Mouse (Mus musculus) forebrain, embryonic 13.5 days (tissue): ENCODE measurements around the gene Zbtb11. TPM values are rescaled to one million over a fixed set of nuclear protein-coding genes. Genes with fewer than 3 reads are reported as not detected.
A peak's percentile ranks its signal among the peaks of the same experiment; 100 is the strongest.
"Not testable (repeated sequence)": the region's sequence is repeated elsewhere in the genome, so short reads cannot be mapped to it uniquely, and the experiment has no call there.

Experiments used
- ATAC-seq: fragments of 200-750 bp; cut with Nextera tagmentation; 2 replicates; pipeline ENCODE4 v1.8.0; 2017
- H3K27ac ChIP-seq: fragments of 300-500 bp; sonication (generic); 2 replicates; pipeline ENCODE4 v1.5.1; 2015; ENCODE audit warnings: inconsistent platforms, mild to moderate bottlenecking, moderate library complexity
- H3K27me3 ChIP-seq: fragments of 300-500 bp; sonication (generic); 2 replicates; pipeline ENCODE4 v1.6.1; 2015; ENCODE audit warnings: mild to moderate bottlenecking, inconsistent platforms
- H3K36me3 ChIP-seq: fragments of 300-500 bp; sonication (generic); 2 replicates; pipeline ENCODE4 v1.6.1; 2015; ENCODE audit warnings: mild to moderate bottlenecking, inconsistent platforms; ENCODE audit not compliant: poor library complexity, severe bottlenecking
- H3K4me1 ChIP-seq: fragments of 300-500 bp; sonication (generic); 2 replicates; pipeline ENCODE4 v1.6.1; 2015; ENCODE audit warnings: inconsistent platforms
- H3K4me2 ChIP-seq: fragments of 300-500 bp; sonication (generic); 2 replicates; pipeline ENCODE4 v1.6.1; 2015; ENCODE audit warnings: inconsistent platforms, mild to moderate bottlenecking, moderate library complexity
- H3K4me3 ChIP-seq: fragments of 300-500 bp; sonication (generic); 2 replicates; pipeline ENCODE4 v1.5.1; 2015; ENCODE audit warnings: mild to moderate bottlenecking, inconsistent platforms
- H3K9ac ChIP-seq: fragments of 300-500 bp; sonication (generic); 2 replicates; pipeline ENCODE4 v1.6.1; 2015; ENCODE audit warnings: mild to moderate bottlenecking, inconsistent platforms
- H3K9me3 ChIP-seq: fragments of 300-500 bp; sonication (generic); replicated peaks from 2 replicates; pipeline ENCODE4 v1.6.1; 2016; ENCODE audit warnings: inconsistent platforms
- WGBS: fragments of 180-500 bp; shearing (Covaris S2); methylation state at CpG from one replicate; pipeline ENCODE4 v1.1.7; 2015; 5-methylcytosine and 5-hydroxymethylcytosine counted together
- polyA plus RNA-seq: library from polyadenylated mRNA; unstranded; fragments of >200 nt; fragmentation: Nextera tagmentation; extraction: Ambion mirVana; gene quantifications from 2 replicates; pipeline ENCODE4 v1.2.1, GENCODE M21; 2015

Zbtb11 gene
- polyA plus RNA-seq, 1 experiment from 2014 or later, result 18.9 TPM

- no peaks in the 10 kb centered on the region for H3K36me3 ChIP-seq
- no peaks in the 10 kb centered on the region for H3K27me3 ChIP-seq
- H3K4me1 ChIP-seq, result no peaks in the 10 kb centered on the region
- H3K27ac ChIP-seq, result no peak overlapping the region
- no peaks in the 10 kb centered on the region for H3K9me3 ChIP-seq
- peak; percentile 87 for ATAC-seq
- no peak overlapping the region for H3K4me3 ChIP-seq
- H3K9ac ChIP-seq, result no peak overlapping the region
- H3K4me2 ChIP-seq, result no peak overlapping the region
- 42% methylated on average over 19 of the region's 19 CpGs for WGBS
These were observed 22.6 kb upstream of the Zbtb11 start for GRCm38 (mm10) chr16:55950946-55951678.

GRCm38 (mm10) chr16:55951679-55952327, 21.9 kb upstream of the Zbtb11 start:
- no peaks in the 10 kb centered on the region for H3K4me1 ChIP-seq
- H3K36me3 ChIP-seq, result no peaks in the 10 kb centered on the region
- H3K4me3 ChIP-seq, result no peak overlapping the region
- ATAC-seq, result peak; percentile 50; the same call in 1 of the 2 replicates
- no peaks in the 10 kb centered on the region for H3K9me3 ChIP-seq
- no peaks in the 10 kb centered on the region for H3K27me3 ChIP-seq
- no peak overlapping the region for H3K4me2 ChIP-seq
- no peak overlapping the region for H3K27ac ChIP-seq
- H3K9ac ChIP-seq, result no peak overlapping the region
- 74% methylated on average over 7 of the region's 7 CpGs for WGBS

- H3K9me3 ChIP-seq, result no peaks in the 10 kb centered on the region
- no peaks in the 10 kb centered on the region for H3K36me3 ChIP-seq
- ATAC-seq, result no peak
- H3K4me3 ChIP-seq, result no peak overlapping the region
- no peak overlapping the region for H3K4me2 ChIP-seq
- H3K4me1 ChIP-seq, result no peaks in the 10 kb centered on the region
- H3K27me3 ChIP-seq, result no peaks in the 10 kb centered on the region
- no peak overlapping the region for H3K9ac ChIP-seq
- no peak overlapping the region for H3K27ac ChIP-seq
These were observed 20.9 kb upstream of the Zbtb11 start for GRCm38 (mm10) chr16:55952771-55953170.

GRCm38 (mm10) chr16:55954196-55954595, 19.5 kb upstream of the Zbtb11 start:
- ATAC-seq, H3K9ac ChIP-seq, H3K27me3 ChIP-seq, H3K27ac ChIP-seq, H3K36me3 ChIP-seq, H3K4me3 ChIP-seq, H3K4me1 ChIP-seq, H3K9me3 ChIP-seq, H3K4me2 ChIP-seq: not testable (repeated sequence)
- 91% methylated on average over 9 of the region's 9 CpGs for WGBS

- not testable (repeated sequence) for H3K27ac ChIP-seq, H3K4me3 ChIP-seq, H3K4me2 ChIP-seq, H3K27me3 ChIP-seq, H3K9ac ChIP-seq, H3K9me3 ChIP-seq, ATAC-seq, H3K36me3 ChIP-seq
- 90% methylated on average over 6 of the region's 11 CpGs for WGBS
- H3K4me1 ChIP-seq, result peaks cover 11% of the 10 kb centered on the region
These were observed 10.6 kb upstream of the Zbtb11 start for GRCm38 (mm10) chr16:55963068-55963467.

GRCm38 (mm10) chr16:55964126-55964949, 9.3 kb upstream of the Zbtb11 start:
- no peak overlapping the region for H3K9ac ChIP-seq
- 67% methylated on average over 4 of the region's 4 CpGs for WGBS
- H3K9me3 ChIP-seq, result no peaks in the 10 kb centered on the region

GRCm38 (mm10) chr16:55966212-55966871, 7.3 kb upstream of the Zbtb11 start, which contains the start of gene Rpl24:
Gene Rpl24 (plus strand): TSS chr16:55966275.
- H3K27ac ChIP-seq, result peak within 1 kb of the TSS; percentile 86
- peak within 1 kb of the TSS; percentile 92 for H3K4me2 ChIP-seq
- peaks cover 33% of the 10 kb centered on the region for H3K36me3 ChIP-seq
- no peaks in the 10 kb centered on the region for H3K27me3 ChIP-seq
- H3K9me3 ChIP-seq, result no peaks in the 10 kb centered on the region
- peaks cover 29% of the 10 kb centered on the region for H3K4me1 ChIP-seq
- peak within 1 kb of the TSS; percentile 84 for H3K4me3 ChIP-seq
- peak; percentile 97 for ATAC-seq
- peak within 1 kb of the TSS; percentile 96 for H3K9ac ChIP-seq
- under 1% methylated on average over 42 of the region's 42 CpGs for WGBS

More at GRCm38 (mm10) chr16:55964126-55964949, 9.3 kb upstream of the Zbtb11 start:
- H3K36me3 ChIP-seq, result peaks cover 13% of the 10 kb centered on the region
- no peaks in the 10 kb centered on the region for H3K27me3 ChIP-seq
- H3K4me1 ChIP-seq, result peaks cover 20% of the 10 kb centered on the region
- H3K27ac ChIP-seq, result no peak overlapping the region
- ATAC-seq, result no peak
- H3K4me3 ChIP-seq, result no peak overlapping the region
- H3K4me2 ChIP-seq, result no peak overlapping the region

GRCm38 (mm10) chr16:55967221-55967620, 6.5 kb upstream of the Zbtb11 start:
- peaks cover 42% of the 10 kb centered on the region for H3K36me3 ChIP-seq
- H3K9me3 ChIP-seq, result no peaks in the 10 kb centered on the region
- H3K9ac ChIP-seq, result peak overlapping the region; percentile 96
- H3K4me3 ChIP-seq, result peak overlapping the region; percentile 84
- H3K4me1 ChIP-seq, result peaks cover 29% of the 10 kb centered on the region
- H3K27me3 ChIP-seq, result no peaks in the 10 kb centered on the region
- peak overlapping the region; percentile 86; the same call in 1 of the 2 replicates for H3K27ac ChIP-seq
- ATAC-seq, result no peak
- 24% methylated on average over 1 of the region's 1 CpGs for WGBS
- peak overlapping the region; percentile 92 for H3K4me2 ChIP-seq

- H3K9me3 ChIP-seq, result no peaks in the 10 kb centered on the region
- H3K4me2 ChIP-seq, result no peak overlapping the region
- no peak overlapping the region for H3K27ac ChIP-seq
- peaks cover 37% of the 10 kb centered on the region for H3K4me1 ChIP-seq
- peaks cover 48% of the 10 kb centered on the region for H3K36me3 ChIP-seq
- 85% methylated on average over 3 of the region's 3 CpGs for WGBS
- no peak overlapping the region for H3K9ac ChIP-seq
- H3K27me3 ChIP-seq, result no peaks in the 10 kb centered on the region
- H3K4me3 ChIP-seq, result no peak overlapping the region
- no peak for ATAC-seq
These were observed 4.5 kb upstream of the Zbtb11 start for GRCm38 (mm10) chr16:55969147-55969546.

- Histone ChIP-seq H3K27me3 (no peaks in the 10 kb centered on the region), H3K36me3 (peaks cover 48% of the 10 kb centered on the region), H3K27ac (no peak overlapping the region), H3K4me2 (no peak overlapping the region), H3K9ac (no peak overlapping the region), H3K4me1 (peaks cover 45% of the 10 kb centered on the region), H3K4me3 (no peak overlapping the region), H3K9me3 (no peaks in the 10 kb centered on the region)
- WGBS, result 95% methylated on average over 5 of the region's 5 CpGs
- ATAC-seq, result no peak
These were observed 3.3 kb upstream of the Zbtb11 start for GRCm38 (mm10) chr16:55970416-55970815.

- peaks cover 50% of the 10 kb centered on the region for H3K4me1 ChIP-seq
- no peak overlapping the region for H3K4me3 ChIP-seq
- no peaks in the 10 kb centered on the region for H3K9me3 ChIP-seq
- ATAC-seq, result no peak
- H3K27ac ChIP-seq, result no peak overlapping the region
- H3K27me3 ChIP-seq, result no peaks in the 10 kb centered on the region
- 84% methylated on average over 6 of the region's 6 CpGs for WGBS
- H3K4me2 ChIP-seq, result no peak overlapping the region
- peaks cover 48% of the 10 kb centered on the region for H3K36me3 ChIP-seq
- no peak overlapping the region for H3K9ac ChIP-seq
These were observed 1.7 kb upstream of the Zbtb11 start for GRCm38 (mm10) chr16:55971735-55972615.
